Mouse (Mus musculus) hindbrain, embryonic 11.5 days (tissue): ENCODE data around the gene AI661453. TPM values are rescaled to one million over a fixed set of nuclear protein-coding genes. Genes with fewer than 3 reads are reported as not detected.
A peak's percentile ranks its signal among the peaks of the same experiment; 100 is the strongest.

Experiments used
- ATAC-seq: fragments of 200-750 bp; cut with Nextera tagmentation; 2 replicates; pipeline ENCODE4 v1.8.0; 2017; ENCODE audit warnings: mild to moderate bottlenecking, moderate TSS enrichment, moderate library complexity; ENCODE audit not compliant: low FRiP score
- DNase-seq: peaks from one replicate; pipeline ENCODE4 v3.0.0-alpha.2; 2015; ENCODE audit warnings: low spot score
- H3K27ac ChIP-seq: fragments of 300-500 bp; sonication (generic); 2 replicates; pipeline ENCODE4 v1.5.1; 2014; ENCODE audit warnings: mild to moderate bottlenecking, low read depth, low read length
- H3K27me3 ChIP-seq: fragments of 300-500 bp; sonication (generic); 2 replicates; pipeline ENCODE4 v1.6.1; 2014; ENCODE audit warnings: mild to moderate bottlenecking, low read length, moderate library complexity, mixed read lengths; ENCODE audit not compliant: control insufficient read depth, insufficient read depth
- H3K36me3 ChIP-seq: fragments of 300-500 bp; sonication (generic); 2 replicates; pipeline ENCODE4 v1.6.1; 2014; ENCODE audit warnings: mild to moderate bottlenecking, low read length, moderate library complexity, mixed read lengths; ENCODE audit not compliant: control insufficient read depth, insufficient read depth
- H3K4me1 ChIP-seq: fragments of 300-500 bp; sonication (generic); replicated peaks from 2 replicates; pipeline ENCODE4 v1.6.1; 2014; ENCODE audit warnings: low read length, mixed read lengths; ENCODE audit not compliant: control insufficient read depth, insufficient read depth
- H3K4me2 ChIP-seq: fragments of 300-500 bp; sonication (generic); replicated peaks from 2 replicates; pipeline ENCODE4 v1.6.1; 2014; ENCODE audit warnings: mild to moderate bottlenecking, low read depth, low read length
- H3K4me3 ChIP-seq: fragments of 300-500 bp; sonication (generic); 2 replicates; pipeline ENCODE4 v1.5.1; 2014; ENCODE audit warnings: low read depth, low read length
- H3K9ac ChIP-seq: fragments of 300-500 bp; sonication (generic); 2 replicates; pipeline ENCODE4 v1.6.1; 2014; ENCODE audit warnings: low read depth, low read length
- H3K9me3 ChIP-seq: fragments of 300-500 bp; sonication (generic); 2 replicates; pipeline ENCODE4 v1.6.1; 2016; ENCODE audit warnings: low read length; ENCODE audit not compliant: control insufficient read depth
- WGBS: fragments of 180-500 bp; shearing (Covaris S2); extraction: QIAGEN DNeasy Blood & Tissue Kit; methylation state at CpG from one replicate; pipeline ENCODE4 v1.1.7; 2014; 5-methylcytosine and 5-hydroxymethylcytosine counted together
- polyA plus RNA-seq: library from polyadenylated mRNA; unstranded; fragments of >200 nt; fragmentation: Nextera tagmentation; extraction: Ambion mirVana; gene quantifications from 2 replicates; pipeline ENCODE4 v1.2.1, GENCODE M21; 2014

The AI661453 gene
- polyA plus RNA-seq: 0.40 and 0.49 TPM in 2 replicates

DNA sequence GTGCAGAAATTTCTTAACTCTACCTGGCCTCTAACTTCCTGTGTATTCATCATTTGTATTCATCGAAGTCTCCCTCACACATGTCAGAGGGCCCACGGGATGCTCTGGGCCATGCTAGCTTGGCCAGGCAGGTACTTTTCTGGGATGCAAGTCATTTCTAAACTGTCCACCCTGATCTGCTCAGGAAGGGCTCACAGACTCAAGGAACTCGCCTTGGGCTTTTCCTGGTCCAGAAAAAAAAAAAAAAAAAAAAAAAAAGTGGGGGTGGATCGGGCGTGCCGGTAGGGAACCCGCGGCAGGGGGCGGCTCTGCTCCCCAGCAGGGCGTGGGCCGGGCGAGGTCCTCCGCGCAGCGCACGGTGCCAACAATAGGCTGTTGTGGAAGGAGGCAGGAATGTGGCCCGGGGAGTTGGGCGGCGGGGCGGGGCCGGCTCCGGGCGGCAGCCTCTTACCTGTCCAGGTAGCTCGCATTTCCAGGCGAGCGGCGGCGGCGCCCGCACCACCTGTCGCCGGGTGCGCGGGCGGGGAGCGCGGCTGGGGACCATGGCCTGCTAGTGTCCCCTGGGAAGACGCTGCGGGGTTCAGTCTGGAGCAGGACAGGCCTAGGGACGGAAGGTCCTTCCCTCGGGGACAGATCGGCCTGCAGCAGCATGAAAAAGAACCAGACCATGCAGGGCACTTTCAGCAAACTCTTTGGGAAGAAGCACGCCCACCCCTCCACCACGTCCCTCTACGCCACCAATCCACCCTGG, at the start of gene AI661453:
TSS of gene AI661453 (plus strand) at position 460 of the 751 bp plus-strand sequence.
- peak within 1 kb of the TSS; percentile 76 for H3K4me2 ChIP-seq
- ATAC-seq: no peak; the same call in 1 of the 2 replicates
- H3K27me3 ChIP-seq: peaks cover 25% of the 10 kb centered on the region

GRCm38 (mm10) chr17:47386649-47387048, 49.8 kb upstream of the AI661453 start:
- Histone ChIP-seq H3K4me2 (no peak overlapping the region), H3K36me3 (no peaks in the 10 kb centered on the region), H3K27me3 (no peaks in the 10 kb centered on the region), H3K4me1 (no peaks in the 10 kb centered on the region), H3K9me3 (no peaks in the 10 kb centered on the region), H3K4me3 (no peak overlapping the region), H3K9ac (no peak overlapping the region), H3K27ac (no peak overlapping the region)
- DNase-seq: peak; percentile 59
- WGBS: 68% methylated on average over 4 of the region's 4 CpGs
- no peak for ATAC-seq

More for the DNA sequence above, at the start of gene AI661453:
- Histone ChIP-seq H3K36me3 (no peaks in the 10 kb centered on the region), H3K4me3 (peak within 1 kb of the TSS; percentile 26), H3K9ac (no peak within 1 kb of the TSS), H3K4me1 (0 out of 2 replicates have a peak, but pooled peaks cover 2% of the 10 kb centered on the region), H3K9me3 (no peaks in the 10 kb centered on the region), H3K27ac (no peak within 1 kb of the TSS)
- WGBS: 1% methylated on average over 41 of the region's 45 CpGs
- peak; percentile 35 for DNase-seq

GRCm38 (mm10) chr17:47394223-47394869, 42.1 kb upstream of the AI661453 start:
- Histone ChIP-seq H3K27ac (no peak overlapping the region), H3K36me3 (no peaks in the 10 kb centered on the region), H3K4me2 (peak overlapping the region; percentile 23), H3K4me1 (no peaks in the 10 kb centered on the region), H3K4me3 (peak overlapping the region; percentile 16; the same call in 1 of the 2 replicates), H3K27me3 (peaks cover 12% of the 10 kb centered on the region), H3K9ac (no peak overlapping the region), H3K9me3 (no peaks in the 10 kb centered on the region)
- whole genome bisulfite sequencing: 24% methylated on average over 24 of the region's 24 CpGs
- DNase-seq (peak; percentile 11), ATAC-seq (no peak)

GRCm38 (mm10) chr17:47395376-47395913, 41.0 kb upstream of the AI661453 start:
- Histone ChIP-seq H3K9ac (no peak overlapping the region), H3K9me3 (no peaks in the 10 kb centered on the region), H3K27ac (no peak overlapping the region), H3K4me3 (no peak overlapping the region), H3K27me3 (peaks cover 12% of the 10 kb centered on the region), H3K4me2 (peak overlapping the region; percentile 24; the same call in 1 of the 2 replicates), H3K4me1 (no peaks in the 10 kb centered on the region), H3K36me3 (no peaks in the 10 kb centered on the region)
- ATAC-seq: peak; percentile 75
- 2% methylated on average over 20 of the region's 20 CpGs for WGBS
- DNase-seq: peak; percentile 74

GRCm38 (mm10) chr17:47399091-47399490, 37.3 kb upstream of the AI661453 start:
- Histone ChIP-seq H3K9ac (no peak overlapping the region), H3K4me2 (no peak overlapping the region), H3K36me3 (no peaks in the 10 kb centered on the region), H3K4me3 (no peak overlapping the region), H3K27ac (no peak overlapping the region), H3K4me1 (no peaks in the 10 kb centered on the region), H3K9me3 (no peaks in the 10 kb centered on the region), H3K27me3 (peaks cover 10% of the 10 kb centered on the region)
- DNase-seq: no peak
- ATAC-seq: no peak
- WGBS: 86% methylated on average over 8 of the region's 8 CpGs

- no peak within 1 kb of the TSS for H3K9ac ChIP-seq
- H3K27me3 ChIP-seq: peaks cover under 1% of the 10 kb centered on the region; the same call in 1 of the 2 replicates
- H3K4me3 ChIP-seq: no peak within 1 kb of the TSS
- no peak within 1 kb of the TSS for H3K27ac ChIP-seq
- H3K4me1 ChIP-seq: no peaks in the 10 kb centered on the region
- no peaks in the 10 kb centered on the region for H3K9me3 ChIP-seq
- DNase-seq (no peak), ATAC-seq (no peak)
- 67% methylated on average over 10 of the region's 10 CpGs for WGBS
- H3K4me2 ChIP-seq: no peak within 1 kb of the TSS
- H3K36me3 ChIP-seq: no peaks in the 10 kb centered on the region
These were observed 36.0 kb upstream of the AI661453 start, which contains the start of gene Guca1a for GRCm38 (mm10) chr17:47400451-47400850. Guca1a (minus strand) TSS chr17:47400584.

GRCm38 (mm10) chr17:47407717-47408557, 28.5 kb upstream of the AI661453 start:
- H3K27me3 ChIP-seq: peaks cover 13% of the 10 kb centered on the region
- H3K4me3 ChIP-seq: no peak overlapping the region
- no peaks in the 10 kb centered on the region for H3K36me3 ChIP-seq
- ATAC-seq (no peak), DNase-seq (no peak)
- H3K27ac ChIP-seq: no peak overlapping the region
- no peak overlapping the region for H3K9ac ChIP-seq
- H3K4me1 ChIP-seq: no peaks in the 10 kb centered on the region
- H3K9me3 ChIP-seq: no peaks in the 10 kb centered on the region
- 66% methylated on average over 10 of the region's 10 CpGs for WGBS
- no peak overlapping the region for H3K4me2 ChIP-seq

DNA sequence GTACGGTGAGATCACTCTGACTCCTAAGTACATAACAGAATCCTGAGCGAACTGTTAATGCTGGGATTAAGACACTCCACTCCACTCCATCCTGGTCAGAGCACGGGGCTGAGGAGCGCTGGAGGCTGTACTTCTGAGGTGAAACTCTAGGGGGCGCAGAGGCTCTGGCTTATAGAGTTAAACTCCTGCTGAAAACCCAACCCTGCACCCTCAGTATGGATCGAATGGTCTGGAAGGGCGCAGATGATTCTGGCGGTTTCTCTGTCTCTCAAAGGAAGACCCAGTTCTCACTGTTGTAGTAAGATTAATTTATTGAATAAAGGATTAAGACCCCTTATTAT, 27.9 kb upstream of the AI661453 start:
- H3K9ac ChIP-seq: no peak overlapping the region
- no peaks in the 10 kb centered on the region for H3K9me3 ChIP-seq
- H3K36me3 ChIP-seq: no peaks in the 10 kb centered on the region
- no peak overlapping the region for H3K4me2 ChIP-seq
- ATAC-seq (no peak), DNase-seq (peak; percentile 85)
- H3K27ac ChIP-seq: no peak overlapping the region
- WGBS: 31% methylated on average over 8 of the region's 8 CpGs
- no peak overlapping the region for H3K4me3 ChIP-seq
- H3K4me1 ChIP-seq: no peaks in the 10 kb centered on the region
- H3K27me3 ChIP-seq: peaks cover 13% of the 10 kb centered on the region
